Mouse (Mus musculus) 416B (cell line): Measurements from ENCODE around the gene Ankrd6.
A peak's percentile ranks its signal among the peaks of the same experiment; 100 is the strongest.

Source experiments
- DNase-seq: peaks from one replicate; pipeline ENCODE4 v3.0.0; 2011; ENCODE audit warnings: low read depth

Ankrd6 gene

GRCm38 (mm10) chr4:32948696-32949095 lies 1.9 kb downstream of the Ankrd6 start:
- DNase-seq = no peak

GRCm38 (mm10) chr4:32947631-32948030 lies 3.0 kb downstream of the Ankrd6 start:
- no peak for DNase-seq

GRCm38 (mm10) chr4:32940984-32941383 lies 9.7 kb downstream of the Ankrd6 start:
- DNase-seq = no peak

GRCm38 (mm10) chr4:32939964-32940363 lies 10.7 kb downstream of the Ankrd6 start:
- DNase-seq = no peak

- no peak for DNase-seq
Measured at GRCm38 (mm10) chr4:32939521-32939920, 11.1 kb downstream of the Ankrd6 start.

- no peak for DNase-seq
Measured at GRCm38 (mm10) chr4:32936762-32937341, 13.8 kb downstream of the Ankrd6 start.

GRCm38 (mm10) chr4:32932056-32932455 lies 18.6 kb downstream of the Ankrd6 start:
- DNase-seq = no peak

GRCm38 (mm10) chr4:32929750-32930149 lies 20.9 kb downstream of the Ankrd6 start:
- DNase-seq = no peak

GRCm38 (mm10) chr4:32928692-32929448 lies 21.8 kb downstream of the Ankrd6 start:
- no peak for DNase-seq

- DNase-seq = no peak
Measured at GRCm38 (mm10) chr4:32923891-32924294, 26.7 kb downstream of the Ankrd6 start.

GRCm38 (mm10) chr4:32923436-32923835 lies 27.2 kb downstream of the Ankrd6 start:
- DNase-seq = no peak

- DNase-seq = no peak
Measured at GRCm38 (mm10) chr4:32922871-32923270, 27.8 kb downstream of the Ankrd6 start.

GRCm38 (mm10) chr4:32920863-32921262 lies 29.8 kb downstream of the Ankrd6 start:
- peak; percentile 18 for DNase-seq

- no peak for DNase-seq
Measured at GRCm38 (mm10) chr4:32918571-32918970, 32.1 kb downstream of the Ankrd6 start.

- DNase-seq = no peak
Measured at GRCm38 (mm10) chr4:32916689-32917385, 33.8 kb downstream of the Ankrd6 start.

- DNase-seq = no peak
Measured at GRCm38 (mm10) chr4:32915928-32916327, 34.7 kb downstream of the Ankrd6 start.

GRCm38 (mm10) chr4:32909996-32910395 lies 40.6 kb downstream of the Ankrd6 start:
- DNase-seq = no peak

GRCm38 (mm10) chr4:32909241-32909979 lies 41.2 kb downstream of the Ankrd6 start:
- no peak for DNase-seq

GRCm38 (mm10) chr4:32907631-32908030 lies 43.0 kb downstream of the Ankrd6 start:
- no peak for DNase-seq

- DNase-seq = peak; percentile 92
Measured at GRCm38 (mm10) chr4:32906627-32907026, 44.0 kb downstream of the Ankrd6 start.

- DNase-seq = no peak
Measured at GRCm38 (mm10) chr4:32905913-32906312, 44.7 kb downstream of the Ankrd6 start.

- no peak for DNase-seq
Measured at GRCm38 (mm10) chr4:32905381-32905780, 45.3 kb downstream of the Ankrd6 start.
